Mouse (Mus musculus) midbrain, embryonic 16.5 days (tissue): ENCODE measurements around the gene Efemp2. TPM values are rescaled to one million over a fixed set of nuclear protein-coding genes. Genes with fewer than 3 reads are reported as not detected.

ENCODE experiments used
- ATAC-seq: fragments of 200-750 bp; cut with Nextera tagmentation; 2 replicates; pipeline ENCODE4 v1.8.0; 2017; ENCODE audit warnings: moderate TSS enrichment
- H3K27ac ChIP-seq: fragments of 300-500 bp; sonication (generic); 2 replicates; pipeline ENCODE4 v1.5.1; 2014; ENCODE audit warnings: mild to moderate bottlenecking, low read length, mixed read lengths
- H3K27me3 ChIP-seq: fragments of 300-500 bp; sonication (generic); 2 replicates; pipeline ENCODE4 v1.6.1; 2014; ENCODE audit warnings: low read depth, low read length, mixed read lengths; ENCODE audit not compliant: control insufficient read depth, insufficient read depth
- H3K36me3 ChIP-seq: fragments of 300-500 bp; sonication (generic); 2 replicates; pipeline ENCODE4 v1.6.1; 2014; ENCODE audit warnings: mild to moderate bottlenecking, low read length, moderate library complexity, mixed read lengths; ENCODE audit not compliant: control insufficient read depth, insufficient read depth
- H3K4me1 ChIP-seq: fragments of 300-500 bp; sonication (generic); 2 replicates; pipeline ENCODE4 v1.6.1; 2014; ENCODE audit warnings: mild to moderate bottlenecking, low read length, mixed read lengths; ENCODE audit not compliant: control insufficient read depth, insufficient read depth
- H3K4me2 ChIP-seq: fragments of 300-500 bp; sonication (generic); 2 replicates; pipeline ENCODE4 v1.6.1; 2014; ENCODE audit warnings: mild to moderate bottlenecking, low read length, mixed read lengths
- H3K4me3 ChIP-seq: fragments of 300-500 bp; sonication (generic); 2 replicates; pipeline ENCODE4 v1.5.1; 2014; ENCODE audit warnings: low read depth, mild to moderate bottlenecking, low read length, moderate library complexity, mixed read lengths
- H3K9ac ChIP-seq: fragments of 300-500 bp; sonication (generic); 2 replicates; pipeline ENCODE4 v1.6.1; 2014; ENCODE audit warnings: low read depth, low read length, mixed read lengths
- H3K9me3 ChIP-seq: fragments of 300-500 bp; sonication (generic); replicated peaks from 2 replicates; pipeline ENCODE4 v1.6.1; 2014; ENCODE audit warnings: mild to moderate bottlenecking, low read length, mixed read lengths; ENCODE audit not compliant: control insufficient read depth, poor library complexity, severe bottlenecking
- WGBS: fragments of 180-500 bp; shearing (Covaris S2); extraction: QIAGEN DNeasy Blood & Tissue Kit; methylation state at CpG from one replicate; pipeline ENCODE4 v1.1.7; 2014; 5-methylcytosine and 5-hydroxymethylcytosine counted together
- polyA plus RNA-seq: library from polyadenylated mRNA; unstranded; fragments of >200 nt; fragmentation: Nextera tagmentation; extraction: Ambion mirVana; gene quantifications from 2 replicates; pipeline ENCODE4 v1.2.1, GENCODE M21; 2015

Efemp2 gene
- polyA plus RNA-seq: 34.1 and 35.3 TPM in 2 replicates

GRCm38 (mm10) chr19:5473720-5474119, at the start of gene Efemp2:
Gene Efemp2 (plus strand): TSS chr19:5473954.
- Histone ChIP-seq H3K4me2 (peak within 1 kb of the TSS; percentile 99), H3K4me3 (peak within 1 kb of the TSS; percentile 62), H3K36me3 (peaks cover 3% of the 10 kb centered on the region; the same call in 1 of the 2 replicates), H3K9ac (peak within 1 kb of the TSS; percentile 84), H3K4me1 (peaks cover 12% of the 10 kb centered on the region), H3K27ac (peak within 1 kb of the TSS; percentile 45; the same call in 1 of the 2 replicates), H3K27me3 (no peaks in the 10 kb centered on the region), H3K9me3 (no peaks in the 10 kb centered on the region)
- peak; percentile 55 for ATAC-seq
- WGBS: 2% methylated on average over 22 of the region's 22 CpGs

GRCm38 (mm10) chr19:5424092-5424781, 49.5 kb upstream of the Efemp2 start:
- H3K36me3 ChIP-seq: peaks cover 11% of the 10 kb centered on the region; the same call in 1 of the 2 replicates

GRCm38 (mm10) chr19:5424782-5425741, 48.7 kb upstream of the Efemp2 start, which contains the start of the genes Drap1 and AI837181:
Gene Drap1 (minus strand): TSS chr19:5424979.
Gene AI837181 (plus strand): TSS chr19:5425144.
- Histone ChIP-seq H3K9ac (peak within 1 kb of the TSS; percentile 95), H3K36me3 (peaks cover 11% of the 10 kb centered on the region; the same call in 1 of the 2 replicates), H3K4me2 (peak within 1 kb of the TSS; percentile 96), H3K27ac (peak within 1 kb of the TSS; percentile 92), H3K9me3 (no peaks in the 10 kb centered on the region), H3K4me1 (peaks cover 32% of the 10 kb centered on the region), H3K27me3 (no peaks in the 10 kb centered on the region), H3K4me3 (peak within 1 kb of the TSS; percentile 62)
- under 1% methylated on average over 70 of the region's 87 CpGs for WGBS
- peak; percentile 91 for ATAC-seq

More at GRCm38 (mm10) chr19:5424092-5424781, 49.5 kb upstream of the Efemp2 start:
- H3K27ac ChIP-seq: peak overlapping the region; percentile 87
- H3K9me3 ChIP-seq: no peaks in the 10 kb centered on the region
- peak overlapping the region; percentile 62 for H3K4me3 ChIP-seq
- peak; percentile 56 for ATAC-seq
- no peaks in the 10 kb centered on the region for H3K27me3 ChIP-seq
- peak overlapping the region; percentile 96 for H3K4me2 ChIP-seq
- H3K9ac ChIP-seq: peak overlapping the region; percentile 81
- H3K4me1 ChIP-seq: peaks cover 32% of the 10 kb centered on the region
- 0% methylated on average over 44 of the region's 48 CpGs for WGBS

GRCm38 (mm10) chr19:5425906-5426565, 47.7 kb upstream of the Efemp2 start:
- H3K27ac ChIP-seq: peak overlapping the region; percentile 92
- peaks cover 9% of the 10 kb centered on the region; the same call in 1 of the 2 replicates for H3K36me3 ChIP-seq
- peak overlapping the region; percentile 62 for H3K4me3 ChIP-seq
- WGBS: 90% methylated on average over 18 of the region's 18 CpGs
- H3K4me2 ChIP-seq: peak overlapping the region; percentile 84
- H3K27me3 ChIP-seq: no peaks in the 10 kb centered on the region
- peaks cover 32% of the 10 kb centered on the region for H3K4me1 ChIP-seq
- peak overlapping the region; percentile 95 for H3K9ac ChIP-seq
- H3K9me3 ChIP-seq: no peaks in the 10 kb centered on the region
- ATAC-seq: no peak

- Histone ChIP-seq H3K4me2 (peak overlapping the region; percentile 84; the same call in 1 of the 2 replicates), H3K4me1 (peaks cover 32% of the 10 kb centered on the region), H3K9ac (peak overlapping the region; percentile 95; the same call in 1 of the 2 replicates), H3K36me3 (peaks cover 8% of the 10 kb centered on the region; the same call in 1 of the 2 replicates), H3K27ac (0 out of 2 replicates have a peak overlapping the region, but pooled peaks have one; percentile 10), H3K4me3 (no peak overlapping the region), H3K9me3 (no peaks in the 10 kb centered on the region), H3K27me3 (no peaks in the 10 kb centered on the region)
- 92% methylated on average over 13 of the region's 13 CpGs for WGBS
- ATAC-seq: no peak
These were observed 47.0 kb upstream of the Efemp2 start for GRCm38 (mm10) chr19:5426640-5427290.

GRCm38 (mm10) chr19:5428083-5428482, 45.7 kb upstream of the Efemp2 start:
- 90% methylated on average over 2 of the region's 2 CpGs for WGBS
- peaks cover 4% of the 10 kb centered on the region; the same call in 1 of the 2 replicates for H3K36me3 ChIP-seq
- H3K4me2 ChIP-seq: no peak overlapping the region
- H3K9me3 ChIP-seq: no peaks in the 10 kb centered on the region
- no peak overlapping the region for H3K27ac ChIP-seq
- H3K4me3 ChIP-seq: no peak overlapping the region
- peaks cover 24% of the 10 kb centered on the region for H3K4me1 ChIP-seq
- H3K27me3 ChIP-seq: no peaks in the 10 kb centered on the region
- ATAC-seq: no peak
- no peak overlapping the region for H3K9ac ChIP-seq

- 87% methylated on average over 4 of the region's 4 CpGs for WGBS
- ATAC-seq: no peak
These were observed 44.5 kb upstream of the Efemp2 start for GRCm38 (mm10) chr19:5429219-5429618.

GRCm38 (mm10) chr19:5429806-5430205, 43.9 kb upstream of the Efemp2 start:
- 65% methylated on average over 8 of the region's 8 CpGs for WGBS
- Histone ChIP-seq H3K4me2 (no peak overlapping the region), H3K4me1 (peaks cover 23% of the 10 kb centered on the region), H3K36me3 (peaks cover 4% of the 10 kb centered on the region; the same call in 1 of the 2 replicates), H3K27ac (no peak overlapping the region), H3K4me3 (no peak overlapping the region), H3K9me3 (no peaks in the 10 kb centered on the region), H3K27me3 (no peaks in the 10 kb centered on the region), H3K9ac (no peak overlapping the region)
- no peak for ATAC-seq

More at GRCm38 (mm10) chr19:5429219-5429618, 44.5 kb upstream of the Efemp2 start:
- H3K36me3 ChIP-seq: peaks cover 4% of the 10 kb centered on the region; the same call in 1 of the 2 replicates
- H3K4me1 ChIP-seq: peaks cover 23% of the 10 kb centered on the region
- H3K9ac ChIP-seq: no peak overlapping the region
- H3K27me3 ChIP-seq: no peaks in the 10 kb centered on the region
- H3K4me2 ChIP-seq: no peak overlapping the region
- H3K4me3 ChIP-seq: no peak overlapping the region
- no peak overlapping the region for H3K27ac ChIP-seq
- H3K9me3 ChIP-seq: no peaks in the 10 kb centered on the region
